Mouse (Mus musculus) bone marrow, adult 2 months (tissue): ENCODE measurements around the gene Gan.

ENCODE experiments used
- CTCF ChIP-seq: fragments of 200-500 bp; IDR thresholded peaks from 2 replicates; pipeline ENCODE4 v1.5.1; 2011; ENCODE audit warnings: low read length, control low read depth; ENCODE audit not compliant: control insufficient read depth, insufficient read depth
- POLR2A ChIP-seq: fragments of 200-500 bp; IDR thresholded peaks from 2 replicates; pipeline ENCODE4 v1.6.1; 2011; ENCODE audit warnings: low read depth, mild to moderate bottlenecking, control low read depth, low read length, borderline replicate concordance; ENCODE audit not compliant: control insufficient read depth

- TF ChIP-seq CTCF = no peak
- no peak for TF ChIP-seq POLR2A
Observed at GRCm38 (mm10) chr8:117158135-117158761, at the start of gene Gan.
